Mouse (Mus musculus) heart, postnatal 0 days (tissue): Measurements from ENCODE around the gene Slc22a12. TPM values are rescaled to one million over a fixed set of nuclear protein-coding genes. Genes with fewer than 3 reads are reported as not detected.

Experiments
- ATAC-seq: fragments of 200-750 bp; cut with Nextera tagmentation; 2 replicates; pipeline ENCODE4 v1.8.0; 2017; ENCODE audit warnings: low read depth, moderate number of reproducible peaks, moderate library complexity; ENCODE audit not compliant: insufficient read depth
- DNase-seq: peaks from one replicate; pipeline ENCODE4 v3.0.0-alpha.2; 2016; ENCODE audit warnings: low spot score
- H3K27ac ChIP-seq: fragments of 300-500 bp; sonication (generic); 2 replicates; pipeline ENCODE4 v1.5.1; 2014; ENCODE audit warnings: low read depth, mild to moderate bottlenecking
- H3K27me3 ChIP-seq: fragments of 300-500 bp; sonication (generic); 2 replicates; pipeline ENCODE4 v1.6.1; 2014; ENCODE audit warnings: low read length, mixed read lengths; ENCODE audit not compliant: control insufficient read depth, insufficient read depth
- H3K36me3 ChIP-seq: fragments of 300-500 bp; sonication (generic); replicated peaks from 2 replicates; pipeline ENCODE4 v1.6.1; 2014; ENCODE audit warnings: low read length, mixed read lengths; ENCODE audit not compliant: control insufficient read depth, insufficient read depth
- H3K4me1 ChIP-seq: fragments of 300-500 bp; sonication (generic); 2 replicates; pipeline ENCODE4 v1.6.1; 2014; ENCODE audit warnings: antibody characterized with exemption; ENCODE audit not compliant: control insufficient read depth, insufficient read depth
- H3K4me2 ChIP-seq: fragments of 300-500 bp; sonication (generic); 2 replicates; pipeline ENCODE4 v1.6.1; 2014; ENCODE audit warnings: low read depth, mild to moderate bottlenecking, low read length, moderate library complexity
- H3K4me3 ChIP-seq: fragments of 300-500 bp; sonication (generic); 2 replicates; pipeline ENCODE4 v1.5.1; 2014; ENCODE audit warnings: low read depth, low read length
- H3K9ac ChIP-seq: fragments of 300-500 bp; sonication (generic); replicated peaks from 2 replicates; pipeline ENCODE4 v1.6.1; 2014; ENCODE audit warnings: low read depth, low read length, mixed read lengths
- H3K9me3 ChIP-seq: fragments of 300-500 bp; sonication (generic); replicated peaks from 2 replicates; pipeline ENCODE4 v1.6.1; 2016; ENCODE audit warnings: low read length; ENCODE audit not compliant: control insufficient read depth
- CTCF ChIP-seq: IDR thresholded peaks from 2 replicates; pipeline ENCODE4 v1.5.1; 2016; ENCODE audit warnings: antibody characterized with exemption, control low read depth, low read depth
- EP300 ChIP-seq: IDR thresholded peaks from 2 replicates; pipeline ENCODE4 v1.6.1; 2016; ENCODE audit warnings: antibody characterized with exemption, low read depth
- WGBS: fragments of 180-500 bp; shearing (Covaris S2); extraction: QIAGEN DNeasy Blood & Tissue Kit; methylation state at CpG from one replicate; pipeline ENCODE4 v1.1.7; 2014; 5-methylcytosine and 5-hydroxymethylcytosine counted together
- polyA plus RNA-seq: library from polyadenylated mRNA; unstranded; fragments of >200 nt; fragmentation: Nextera tagmentation; extraction: Ambion mirVana; gene quantifications from 2 replicates; pipeline ENCODE4 v1.2.1, GENCODE M21; 2015
- total RNA-seq: library from RNA; depleted of rRNA; stranded (reverse); fragments of >200 nt; gene quantifications from 2 replicates; pipeline ENCODE4 v1.2.3, GENCODE M21; 2014; ENCODE audit warnings: low replicate concordance

Gene Slc22a12
- total and polyA plus RNA-seq, 2 experiments from 2014 or later: not detected

DNA sequence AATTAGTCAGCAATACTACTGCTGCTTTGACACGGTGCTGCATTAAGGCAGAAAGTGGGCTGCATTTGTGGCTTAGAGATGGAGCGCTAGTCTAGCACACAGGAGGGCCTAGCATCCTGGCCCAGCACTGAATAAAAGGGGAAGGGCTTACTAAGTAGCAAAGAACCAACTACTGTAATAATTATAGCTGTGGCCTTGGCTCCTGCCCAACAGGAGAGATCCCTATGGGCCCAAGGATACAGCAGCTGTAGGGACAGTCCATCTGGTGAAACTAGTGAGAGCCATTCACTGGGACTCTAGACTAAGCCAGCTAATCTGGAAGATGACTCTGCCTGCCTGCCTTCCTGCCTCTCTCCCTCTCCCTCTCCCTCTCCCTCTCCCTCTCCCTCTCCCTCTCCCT, 23.6 kb upstream of the Slc22a12 start:
- Histone ChIP-seq H3K36me3 (no peaks in the 10 kb centered on the region), H3K27ac (no peak overlapping the region), H3K4me2 (no peak overlapping the region), H3K9me3 (no peaks in the 10 kb centered on the region), H3K4me1 (no peaks in the 10 kb centered on the region), H3K9ac (no peak overlapping the region), H3K4me3 (no peak overlapping the region), H3K27me3 (no peaks in the 10 kb centered on the region)
- ATAC-seq: 0 out of 2 replicates have a peak, but pooled peaks have one; percentile 27
- no peak for TF ChIP-seq CTCF
- TF ChIP-seq EP300: no peak
- WGBS: 70% methylated on average over 2 of the region's 2 CpGs
- peak; percentile 7 for DNase-seq

DNA sequence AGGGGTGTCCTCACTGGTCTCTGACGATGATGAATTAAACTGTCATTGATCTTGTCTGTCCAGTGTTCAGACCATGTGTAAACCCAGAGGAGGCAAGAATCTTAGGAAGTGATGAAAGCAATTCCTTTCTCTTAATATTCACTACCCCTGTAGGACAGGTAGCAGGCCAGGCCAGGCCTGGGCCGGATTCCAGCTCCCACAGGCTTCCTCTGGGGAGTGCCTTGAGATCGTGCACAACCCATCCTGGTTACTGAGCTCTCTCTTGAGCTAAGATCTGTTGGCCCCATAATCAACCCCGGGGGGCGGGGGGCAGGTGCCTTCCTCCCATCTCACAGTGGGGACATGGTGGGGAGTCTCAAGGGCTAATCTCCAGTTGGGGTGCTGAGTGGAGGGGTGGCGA, 22.3 kb upstream of the Slc22a12 start:
- H3K36me3 ChIP-seq: no peaks in the 10 kb centered on the region
- no peak overlapping the region for H3K9ac ChIP-seq
- WGBS: 80% methylated on average over 6 of the region's 6 CpGs
- DNase-seq: no peak
- no peak for TF ChIP-seq CTCF
- no peak for TF ChIP-seq EP300
- H3K4me3 ChIP-seq: no peak overlapping the region
- no peaks in the 10 kb centered on the region for H3K9me3 ChIP-seq
- no peaks in the 10 kb centered on the region for H3K4me1 ChIP-seq
- H3K27me3 ChIP-seq: no peaks in the 10 kb centered on the region
- no peak overlapping the region for H3K4me2 ChIP-seq
- no peak for ATAC-seq
- no peak overlapping the region for H3K27ac ChIP-seq

DNA sequence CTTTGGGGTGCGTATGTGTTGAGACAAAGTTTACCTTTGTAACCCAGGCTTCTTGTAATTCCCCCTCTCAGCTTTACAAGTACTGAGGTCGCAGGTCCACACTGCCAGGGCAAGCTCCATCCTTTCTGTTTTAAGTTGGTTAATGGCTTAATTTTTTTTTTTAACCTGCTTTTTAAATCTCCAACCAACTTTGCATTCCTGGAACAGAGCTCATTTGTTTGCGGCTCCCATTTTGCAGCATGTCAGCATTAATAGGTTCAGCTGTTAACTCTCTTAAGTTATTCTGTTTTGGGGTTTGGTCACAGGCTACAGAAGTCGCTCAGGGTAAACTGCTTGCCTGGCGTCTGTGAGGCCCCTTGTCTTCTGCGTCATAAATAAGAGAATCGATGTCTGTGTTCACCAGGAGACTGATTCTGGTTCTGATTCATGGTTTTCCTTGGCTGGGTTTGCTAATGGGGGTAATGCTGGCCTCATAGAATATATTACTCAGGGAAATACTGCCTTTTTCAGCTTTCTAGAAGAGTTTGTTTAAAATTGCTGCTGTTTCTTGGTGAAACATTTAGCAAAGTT, 17.5 kb upstream of the Slc22a12 start:
- no peak overlapping the region for H3K27ac ChIP-seq
- H3K4me1 ChIP-seq: no peaks in the 10 kb centered on the region
- ATAC-seq: no peak
- H3K36me3 ChIP-seq: no peaks in the 10 kb centered on the region
- no peak overlapping the region for H3K4me3 ChIP-seq
- TF ChIP-seq EP300 (no peak), CTCF (no peak)
- DNase-seq: no peak
- 76% methylated on average over 7 of the region's 7 CpGs for WGBS
- no peak overlapping the region for H3K9ac ChIP-seq
- no peaks in the 10 kb centered on the region for H3K9me3 ChIP-seq
- H3K4me2 ChIP-seq: no peak overlapping the region
- H3K27me3 ChIP-seq: no peaks in the 10 kb centered on the region

DNA sequence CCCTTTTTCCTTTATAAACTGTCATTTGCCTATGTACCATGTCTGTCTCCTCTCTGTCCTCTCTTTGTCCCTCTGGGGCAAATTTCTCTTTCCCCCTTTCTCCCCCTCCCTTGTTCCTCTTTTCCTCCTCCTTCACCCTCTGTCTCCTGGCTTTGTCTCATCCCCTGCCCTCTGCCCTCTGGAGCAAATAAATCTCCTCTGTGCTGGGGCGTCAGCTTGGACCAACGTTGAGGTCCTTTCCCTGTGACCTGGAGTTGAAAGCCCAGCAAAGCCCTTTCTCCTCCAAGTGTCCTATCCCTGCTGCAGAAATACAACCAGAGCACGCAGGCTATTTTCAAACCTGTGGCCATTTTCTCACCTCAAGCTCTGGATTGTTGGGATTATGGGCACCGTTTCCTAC, 16.7 kb upstream of the Slc22a12 start:
- Histone ChIP-seq H3K9ac (no peak overlapping the region), H3K4me1 (no peaks in the 10 kb centered on the region), H3K4me3 (no peak overlapping the region), H3K27me3 (no peaks in the 10 kb centered on the region), H3K36me3 (no peaks in the 10 kb centered on the region), H3K27ac (no peak overlapping the region), H3K9me3 (no peaks in the 10 kb centered on the region), H3K4me2 (no peak overlapping the region)
- no peak for DNase-seq
- ATAC-seq: no peak
- TF ChIP-seq CTCF: no peak
- 67% methylated on average over 4 of the region's 4 CpGs for WGBS

DNA sequence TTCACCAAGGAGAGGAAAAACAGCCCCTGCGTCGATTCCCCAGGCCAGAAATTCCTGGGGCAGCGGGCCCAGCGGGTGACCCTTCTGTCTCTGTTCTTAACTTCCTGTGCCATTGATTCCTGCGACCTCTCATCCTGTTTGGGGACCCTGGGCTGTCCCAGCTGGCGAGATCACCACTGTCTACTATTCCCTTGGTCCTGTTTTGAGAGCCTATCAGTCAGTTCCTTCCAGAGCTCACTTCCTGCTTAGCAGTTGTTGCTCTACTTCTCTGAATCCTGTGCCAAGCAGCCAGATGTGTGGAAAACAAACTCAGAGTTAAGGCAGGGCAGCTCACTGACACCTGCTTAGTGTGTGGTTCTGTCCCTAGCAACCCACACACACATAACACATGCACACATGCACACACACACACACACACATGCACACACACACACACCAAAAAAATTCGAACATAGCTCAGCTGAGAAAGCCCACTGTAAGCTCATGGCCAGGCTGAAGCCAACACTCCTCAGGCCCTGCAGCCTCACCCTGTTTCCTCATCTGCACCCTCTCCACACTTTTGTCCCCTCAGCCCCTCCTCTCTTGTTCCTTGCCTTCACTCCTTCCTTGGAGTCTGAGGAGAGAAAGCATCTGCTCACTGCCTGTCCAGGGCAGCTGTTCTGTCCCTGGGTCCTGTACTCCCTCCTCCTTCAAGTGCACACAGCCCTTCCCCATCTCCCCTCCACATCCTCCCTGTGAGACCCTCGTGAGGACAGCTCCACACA, 11.2 kb upstream of the Slc22a12 start:
- Histone ChIP-seq H3K4me3 (no peak overlapping the region), H3K9me3 (no peaks in the 10 kb centered on the region), H3K27ac (0 out of 2 replicates have a peak overlapping the region, but pooled peaks have one; percentile 18), H3K36me3 (no peaks in the 10 kb centered on the region), H3K27me3 (no peaks in the 10 kb centered on the region), H3K4me1 (no peaks in the 10 kb centered on the region; the same call in 1 of the 2 replicates), H3K9ac (no peak overlapping the region), H3K4me2 (no peak overlapping the region)
- DNase-seq: peak; percentile 66
- TF ChIP-seq CTCF (no peak), EP300 (no peak)
- peak; percentile 75 for ATAC-seq
- WGBS: 23% methylated on average over 8 of the region's 8 CpGs

DNA sequence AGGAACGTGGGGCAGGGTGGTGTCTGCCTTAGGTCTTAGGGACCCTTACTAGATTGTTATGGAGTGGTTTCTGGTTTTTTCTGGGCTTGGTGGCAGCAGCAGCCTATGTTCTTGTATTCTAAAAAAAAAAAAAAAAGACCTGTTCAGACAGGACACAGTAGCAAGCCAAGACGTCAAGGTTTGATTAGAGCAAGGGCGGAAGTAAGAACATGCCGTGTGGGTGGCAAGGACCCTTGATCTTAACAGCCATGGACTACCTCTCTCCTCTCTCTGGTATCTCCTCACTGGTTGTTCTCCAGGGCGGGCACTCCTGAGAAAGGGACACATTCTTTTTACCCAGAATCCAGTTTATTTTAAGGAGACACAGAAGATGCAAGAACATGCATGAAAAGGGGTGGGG, 10.3 kb upstream of the Slc22a12 start:
- H3K4me2 ChIP-seq: no peak overlapping the region

More for the DNA sequence above, 10.3 kb upstream of the Slc22a12 start:
- Histone ChIP-seq H3K4me1 (no peaks in the 10 kb centered on the region; the same call in 1 of the 2 replicates), H3K9me3 (no peaks in the 10 kb centered on the region), H3K4me3 (no peak overlapping the region), H3K27ac (no peak overlapping the region), H3K36me3 (no peaks in the 10 kb centered on the region), H3K9ac (no peak overlapping the region), H3K27me3 (no peaks in the 10 kb centered on the region)
- DNase-seq (no peak), ATAC-seq (no peak)
- TF ChIP-seq CTCF: no peak
- TF ChIP-seq EP300: no peak
- 59% methylated on average over 5 of the region's 5 CpGs for WGBS
